Mouse (Mus musculus) cerebellum, postnatal 10 days (tissue): ENCODE measurements around the gene Smyd3.
A peak's percentile ranks its signal among the peaks of the same experiment; 100 is the strongest.

Experiments
- DNase-seq, 2 experiments: peaks; one replicate each; pipeline ENCODE4 v3.0.0; 2021; ENCODE audit warnings: mixed read lengths in 2 of 2

Gene Smyd3

GRCm38 (mm10) chr1:178933953-178934637 lies 583.7 kb downstream of the Smyd3 start:
- no peak for DNase-seq

- DNase-seq, result no peak
These were observed 588.3 kb downstream of the Smyd3 start for GRCm38 (mm10) chr1:178929531-178929930.

DNA sequence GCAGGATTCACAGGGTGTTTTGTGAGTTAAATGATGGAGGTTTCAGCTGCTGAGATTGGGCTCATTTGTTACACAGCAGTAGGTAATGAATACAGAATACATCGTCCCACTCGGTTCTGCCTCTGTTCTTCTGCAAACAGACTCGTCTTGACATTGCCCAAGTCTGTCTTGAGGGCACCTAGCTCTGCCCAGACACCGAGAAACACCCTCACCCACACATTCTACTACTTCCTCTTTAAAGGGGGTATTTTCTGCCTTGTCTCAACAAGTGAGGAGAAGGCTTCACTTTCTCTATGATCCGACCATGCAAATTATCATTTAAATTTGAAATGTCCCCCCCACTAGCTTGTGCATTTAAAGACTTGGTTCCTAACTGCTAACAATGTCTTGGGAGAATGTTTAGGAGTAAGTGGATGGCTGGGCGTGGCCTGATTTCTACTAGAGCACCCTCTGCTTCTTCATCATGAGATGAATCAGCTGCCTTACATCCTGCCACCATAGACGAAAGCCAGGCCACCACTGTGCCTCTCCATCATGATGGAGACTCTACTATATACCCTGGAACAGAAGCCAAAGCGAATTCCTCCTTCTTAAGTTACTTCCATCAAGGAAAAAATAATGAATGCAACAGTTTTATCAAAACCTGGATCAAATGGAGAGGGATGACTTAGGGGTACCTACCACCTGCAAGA lies 593.2 kb downstream of the Smyd3 start:
- DNase-seq, result no peak

GRCm38 (mm10) chr1:178917194-178917902 lies 600.5 kb downstream of the Smyd3 start:
- peak; percentile 44 to 52 for DNase-seq

DNA sequence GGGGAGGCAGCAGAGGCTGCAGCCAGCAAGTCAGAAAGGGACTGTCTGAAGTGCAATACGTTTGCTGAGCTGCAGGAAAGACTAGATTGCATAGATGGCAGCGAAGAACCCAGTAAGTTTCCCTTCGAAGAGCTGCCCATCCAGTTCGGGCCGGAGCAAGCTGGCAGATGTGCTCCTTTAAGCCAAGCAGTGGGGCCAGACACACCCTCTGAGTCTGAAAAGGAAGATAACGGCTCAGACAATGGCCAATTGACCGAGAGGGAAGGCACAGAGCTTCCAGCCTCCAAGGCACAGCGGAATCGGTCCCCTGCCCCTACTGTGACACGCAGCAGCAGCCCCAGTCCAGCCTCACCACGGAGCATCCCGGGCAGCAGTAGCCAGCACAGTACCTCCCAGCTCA lies 602.8 kb downstream of the Smyd3 start:
- no peak for DNase-seq

- DNase-seq, result no peak
These were observed 604.7 kb downstream of the Smyd3 start for GRCm38 (mm10) chr1:178912936-178913716.

DNA sequence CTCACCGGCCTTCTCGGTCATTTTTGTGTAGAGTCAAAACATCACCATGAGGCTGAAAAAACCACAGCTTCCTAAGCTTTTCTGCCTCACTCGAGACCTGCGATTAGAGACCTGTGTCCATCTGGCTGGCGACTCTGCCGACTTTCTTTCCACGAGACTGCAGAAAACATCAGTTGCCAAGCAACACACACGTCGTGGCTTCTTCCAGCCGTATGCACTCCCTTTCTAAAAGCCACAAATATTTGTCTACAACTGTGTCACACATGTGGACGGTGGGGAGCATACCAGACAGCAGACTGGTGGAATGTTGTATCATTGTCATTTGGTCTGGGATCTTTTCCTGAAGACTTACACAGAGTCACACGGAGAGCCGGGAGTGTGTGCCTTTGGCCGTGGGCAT lies 606.9 kb downstream of the Smyd3 start:
- DNase-seq, result peak; percentile 45 to 60
